Mouse (Mus musculus) lung, postnatal 25 days (tissue): Measurements from ENCODE around the gene Fbxo39.

Experiments
- DNase-seq: peaks from one replicate; pipeline ENCODE4 v3.0.0; 2022; ENCODE audit warnings: low spot score

The Fbxo39 gene

DNA sequence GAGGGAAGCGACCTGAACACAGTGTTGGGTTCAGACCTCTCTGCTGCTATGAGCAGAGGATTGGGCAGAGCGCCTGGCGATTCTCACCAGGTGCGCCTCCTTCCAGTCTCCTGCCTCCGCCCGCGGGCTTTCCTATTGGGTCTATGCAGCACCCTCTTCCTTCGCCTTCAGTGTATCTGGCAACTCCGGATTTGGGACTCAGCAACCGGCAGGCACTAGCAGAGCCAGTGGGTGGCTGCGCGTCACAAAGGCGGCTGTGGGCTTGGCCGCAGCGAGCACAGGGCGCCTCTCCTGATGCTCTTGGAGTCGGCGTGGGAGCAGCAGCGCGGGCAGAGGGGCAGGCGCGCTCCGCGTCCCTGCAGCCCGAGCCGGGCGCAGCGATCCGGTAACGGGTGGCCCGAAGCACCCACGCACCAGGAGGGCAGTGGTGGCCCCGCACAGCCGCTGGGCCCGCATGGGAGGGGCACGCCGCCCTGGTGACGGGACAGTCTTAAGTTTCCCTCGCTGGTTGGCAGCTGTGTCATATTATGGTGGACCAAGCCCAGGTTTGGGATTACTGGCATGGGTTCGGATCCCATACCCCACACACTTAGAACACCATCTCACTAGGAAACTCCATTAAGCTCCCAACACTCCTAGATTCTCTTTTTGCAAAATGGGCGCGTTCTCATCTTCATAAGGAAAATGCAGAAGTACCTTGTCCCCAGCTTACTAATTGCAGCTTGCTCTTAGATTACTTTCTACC lies at the start of gene Fbxo39:
TSS of gene Fbxo39 (plus strand) at position 294 of the 745 bp plus-strand sequence.
- no peak for DNase-seq

DNA sequence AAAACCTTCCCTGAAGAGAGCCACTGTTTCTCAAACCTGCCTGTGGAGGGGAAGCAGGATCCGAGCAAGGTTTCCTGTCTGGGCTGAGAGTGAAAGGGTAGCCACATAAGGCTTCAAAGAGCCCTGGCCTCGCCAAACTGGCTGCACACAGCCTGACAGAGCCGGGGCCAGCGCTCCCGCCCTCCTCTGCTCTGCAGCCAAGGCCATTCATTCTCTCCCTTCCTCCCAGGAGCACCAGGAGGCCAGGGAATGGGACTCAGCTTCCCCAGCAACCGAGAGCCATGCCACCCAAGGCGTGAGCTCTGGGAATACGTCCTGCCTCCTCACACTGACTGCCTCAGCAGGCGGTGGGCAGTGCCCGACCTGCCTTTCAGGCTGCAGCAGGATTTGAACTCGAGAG lies 48.8 kb upstream of the Fbxo39 start:
- DNase-seq, result no peak

DNA sequence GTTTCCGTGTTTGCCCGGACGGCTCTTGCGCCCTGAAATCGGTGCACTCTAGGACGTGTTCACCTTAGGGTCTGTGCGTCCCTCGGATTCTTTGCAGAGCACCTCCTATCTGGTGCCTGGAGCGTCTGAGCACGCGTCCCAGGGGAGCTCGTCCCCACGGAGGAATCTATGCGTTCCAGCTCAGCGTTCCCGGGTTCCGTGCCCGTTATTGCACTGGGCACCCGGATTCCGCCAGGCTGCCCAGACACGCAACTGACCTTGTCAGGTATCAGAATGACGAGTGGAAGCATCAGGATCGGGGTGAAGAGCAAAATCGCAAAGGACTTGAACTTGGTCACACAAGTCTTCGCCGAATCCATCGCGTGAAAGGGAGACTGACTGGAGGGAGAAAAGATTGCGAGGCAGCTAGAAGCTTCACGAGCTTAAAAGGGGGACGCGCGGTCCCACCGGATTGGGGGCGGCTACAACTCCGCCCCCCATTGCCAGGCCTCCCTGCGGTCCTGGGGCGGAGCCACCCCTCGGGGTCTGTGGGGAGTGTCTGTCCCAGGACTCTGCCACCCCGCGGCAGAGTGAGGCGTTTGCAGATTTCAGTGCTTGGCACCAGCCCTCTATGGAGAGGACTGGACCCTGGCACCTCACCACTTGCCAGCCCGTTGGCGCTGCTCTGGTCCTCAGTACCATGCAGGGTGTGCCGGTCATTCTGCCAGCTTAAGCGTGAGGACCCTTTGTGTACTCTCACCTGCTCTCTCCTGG lies 47.9 kb upstream of the Fbxo39 start:
- no peak for DNase-seq

DNA sequence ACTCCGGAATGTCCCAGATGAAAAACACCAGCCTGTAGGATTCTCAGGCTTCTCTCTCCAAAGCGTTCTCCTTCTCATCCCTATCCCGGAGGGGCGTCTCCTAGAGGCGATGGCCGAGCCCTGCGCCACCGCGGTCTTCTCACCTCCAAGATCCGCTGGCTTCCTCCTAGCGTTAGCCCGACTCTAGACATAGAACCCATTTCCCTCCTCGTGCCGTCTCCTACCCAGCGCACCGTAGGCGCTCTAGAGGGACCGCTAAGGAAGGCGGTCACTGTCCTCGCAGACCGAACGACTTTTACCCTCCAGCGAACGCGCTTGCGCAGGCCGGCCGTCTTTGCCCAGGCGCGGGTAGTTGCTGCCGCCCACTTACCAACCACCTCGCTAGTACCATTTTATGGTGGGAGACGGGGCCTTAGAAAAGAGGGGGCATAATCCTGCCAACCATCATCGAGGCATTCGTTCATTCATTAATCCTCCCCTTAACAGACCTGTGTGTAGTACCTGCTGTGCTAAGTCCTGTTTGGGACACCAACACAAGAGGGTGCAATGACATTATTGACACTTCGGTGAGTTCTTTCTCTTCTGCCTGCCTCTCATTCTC lies 47.2 kb upstream of the Fbxo39 start, which contains the start of gene Slc13a5:
TSS of gene Slc13a5 (minus strand) at position 263 of the 601 bp plus-strand sequence.
- DNase-seq, result no peak

DNA sequence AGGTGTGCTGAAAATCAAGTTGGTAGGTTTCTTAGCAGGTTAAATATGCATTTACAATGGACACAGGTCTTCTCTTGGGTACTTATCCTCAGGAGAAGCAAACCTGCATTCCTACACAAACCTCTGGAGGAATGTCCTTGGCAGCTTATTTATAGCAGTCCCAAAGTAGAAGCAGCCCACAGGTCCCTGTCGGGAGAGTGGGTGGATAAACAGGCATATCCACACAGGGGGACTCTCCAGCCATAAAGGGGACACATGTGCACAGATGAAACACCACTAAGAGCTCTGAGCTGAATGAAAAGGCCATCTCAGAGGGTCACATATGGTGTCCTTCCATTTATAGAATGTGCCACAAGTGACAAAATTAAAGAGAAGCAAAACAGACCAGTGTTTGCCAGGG lies 42.5 kb upstream of the Fbxo39 start:
- DNase-seq, result no peak

DNA sequence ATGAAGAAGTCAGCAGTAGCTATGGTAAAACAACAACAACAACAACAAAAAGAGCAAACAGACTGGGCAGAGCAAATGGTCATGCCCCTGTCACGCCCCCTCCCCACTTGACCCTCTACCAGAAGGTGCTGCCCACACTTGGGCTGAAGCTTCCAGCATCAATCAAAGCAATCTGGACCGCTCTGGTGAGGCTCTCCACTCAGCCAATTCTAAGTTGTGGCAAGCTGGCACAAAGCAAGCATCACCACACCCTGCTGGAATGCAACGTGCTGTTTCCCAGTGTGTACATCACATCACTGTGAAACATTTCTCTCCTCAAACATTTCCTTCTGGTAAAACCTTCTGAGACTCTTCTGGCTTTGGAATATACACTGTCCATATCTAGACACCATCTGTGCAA lies 40.9 kb upstream of the Fbxo39 start:
- DNase-seq, result no peak

DNA sequence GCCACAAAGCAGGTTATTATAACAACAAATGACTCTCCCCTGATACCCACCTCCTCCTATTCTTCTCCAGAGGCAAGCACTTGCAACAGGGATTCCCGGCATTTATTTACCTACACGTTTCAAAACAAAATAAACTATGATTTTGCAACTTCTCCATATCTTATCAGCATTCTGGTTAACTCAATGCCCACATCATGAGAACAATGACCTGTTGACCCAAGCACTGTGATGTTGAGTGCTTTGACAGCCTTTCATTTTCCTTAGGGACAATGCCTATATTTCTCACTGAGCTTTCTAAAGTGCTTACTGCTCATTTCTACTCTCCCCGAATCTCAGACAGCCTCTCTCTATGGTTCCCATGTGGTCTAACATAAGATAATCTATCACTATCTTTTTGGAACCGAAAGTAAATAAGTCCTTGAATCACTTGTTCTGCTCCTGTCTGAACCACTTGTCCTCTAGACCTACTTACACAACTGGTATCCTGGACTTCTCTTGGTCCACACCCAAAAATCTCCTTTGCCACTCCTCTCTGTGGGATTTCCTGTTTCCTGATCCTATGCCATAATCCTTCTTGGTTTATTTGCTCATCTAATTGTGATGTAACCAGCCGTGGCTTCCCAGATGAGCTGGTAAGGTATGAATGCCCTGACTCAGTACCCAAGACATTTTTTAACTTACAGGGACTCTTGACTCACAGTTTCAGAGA lies 32.9 kb upstream of the Fbxo39 start:
- no peak for DNase-seq

DNA sequence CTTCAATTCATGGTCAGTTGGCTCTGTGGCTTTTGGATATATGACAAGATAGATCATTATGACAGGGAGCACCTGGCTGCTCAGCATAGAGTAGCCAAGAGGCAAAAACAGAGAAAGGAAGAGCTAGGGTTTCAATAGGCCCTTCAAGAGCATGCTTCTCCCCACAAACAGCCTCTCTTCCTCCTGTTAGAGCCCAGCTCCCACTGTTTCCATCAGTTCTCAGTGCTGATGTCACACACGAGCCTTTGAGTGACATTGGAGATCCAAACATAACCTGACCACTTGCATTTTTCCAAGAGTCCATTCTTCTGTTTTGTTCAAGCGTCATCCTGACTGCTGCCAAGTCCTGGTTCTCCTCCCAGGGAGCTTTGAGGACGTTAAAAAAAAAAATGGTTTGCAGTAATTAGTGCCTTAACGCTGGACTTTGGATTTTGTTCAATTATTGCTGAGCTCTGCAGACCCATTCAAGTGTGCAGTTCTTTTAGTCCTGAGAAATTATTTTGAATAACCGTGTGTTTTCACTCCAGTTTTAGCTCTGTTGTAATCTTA lies 32.3 kb upstream of the Fbxo39 start:
- no peak for DNase-seq

DNA sequence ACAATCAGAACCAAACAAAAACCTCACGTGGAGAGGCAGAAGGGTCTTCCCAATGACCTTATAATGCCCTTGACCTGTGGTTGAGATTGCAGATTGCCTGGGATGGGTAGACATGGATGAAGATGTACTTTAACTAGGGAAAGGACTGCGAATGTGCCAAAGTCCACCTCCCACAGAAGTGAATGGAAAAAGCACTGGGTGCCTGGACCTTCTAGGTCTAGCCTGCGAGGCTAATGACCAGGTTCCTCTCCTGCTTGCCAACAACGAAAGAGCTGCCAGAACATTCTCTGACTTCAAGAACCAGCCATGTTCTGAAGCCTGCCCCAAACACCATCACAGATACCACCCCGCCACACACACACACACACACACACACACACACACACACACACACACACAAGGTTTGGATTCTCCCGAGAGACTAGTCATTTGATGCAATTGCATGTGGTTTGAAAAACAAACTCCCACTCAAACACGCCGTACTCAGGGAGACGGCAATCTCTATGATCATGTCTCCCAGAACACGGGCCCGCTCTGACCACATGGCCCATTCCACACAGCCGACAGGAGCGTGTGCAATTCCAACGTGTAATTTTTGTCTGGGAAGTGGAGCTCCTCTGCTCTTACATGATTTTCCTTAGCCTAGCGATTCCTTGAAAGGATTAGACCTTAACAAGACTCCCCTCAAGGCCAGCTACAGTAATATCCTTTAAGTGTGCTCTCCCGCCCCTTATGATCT lies 30.6 kb upstream of the Fbxo39 start:
- DNase-seq, result no peak

DNA sequence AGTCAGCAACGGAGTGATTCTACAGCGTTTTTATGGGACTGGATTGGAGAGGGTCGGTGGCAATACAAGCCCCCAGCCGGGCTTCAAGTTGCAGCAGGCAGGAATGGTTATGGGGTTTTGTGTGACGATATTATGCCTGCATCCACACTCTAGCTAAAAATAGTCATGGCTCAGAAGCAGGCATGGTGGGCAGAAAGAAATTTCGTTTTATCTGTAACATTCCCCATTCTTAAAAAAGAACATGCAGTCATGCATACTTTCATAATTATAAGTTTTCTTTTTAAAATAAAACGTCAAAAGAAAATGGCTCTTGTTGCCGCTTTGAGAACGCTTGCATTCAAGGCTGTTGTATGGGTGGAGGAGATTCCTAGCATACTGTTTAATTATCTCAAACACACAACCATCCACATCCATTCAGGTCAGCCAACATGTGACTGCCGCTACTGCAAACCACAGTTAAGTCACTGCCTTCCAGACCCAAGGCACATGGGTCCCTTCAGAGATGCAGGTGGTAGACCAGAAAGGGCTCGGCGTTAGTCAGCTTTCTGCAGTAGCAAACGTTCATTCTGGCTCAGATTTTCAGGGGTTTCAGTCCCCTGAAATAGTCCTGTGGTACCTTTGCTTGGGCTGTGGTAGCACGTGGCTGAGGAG lies 29.6 kb upstream of the Fbxo39 start:
- DNase-seq, result no peak

DNA sequence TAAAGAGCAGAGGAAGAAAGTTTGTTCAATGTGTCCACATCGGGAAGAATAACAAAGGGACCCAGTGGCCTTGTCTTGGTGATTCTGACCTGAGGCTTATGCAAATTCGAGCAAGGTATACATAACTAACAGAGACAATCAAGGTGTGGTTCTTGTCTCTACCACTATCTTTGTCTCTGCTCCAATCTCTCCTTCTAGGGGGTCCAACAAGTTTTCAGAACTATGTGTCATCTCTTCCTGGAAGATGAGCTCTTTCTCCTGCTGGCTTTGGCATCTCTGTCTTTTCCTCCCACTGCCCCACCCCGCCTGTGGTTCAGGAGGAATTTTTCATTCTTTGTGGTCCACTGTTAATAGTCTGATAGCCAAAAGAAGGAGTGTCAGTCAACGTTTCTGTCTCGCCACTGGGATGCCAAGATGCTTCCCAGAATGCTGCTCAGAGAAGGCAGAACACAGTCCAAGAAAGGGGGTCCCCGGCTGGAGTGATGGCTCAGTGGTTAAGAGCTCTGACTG lies 28.2 kb upstream of the Fbxo39 start:
- DNase-seq, result no peak

DNA sequence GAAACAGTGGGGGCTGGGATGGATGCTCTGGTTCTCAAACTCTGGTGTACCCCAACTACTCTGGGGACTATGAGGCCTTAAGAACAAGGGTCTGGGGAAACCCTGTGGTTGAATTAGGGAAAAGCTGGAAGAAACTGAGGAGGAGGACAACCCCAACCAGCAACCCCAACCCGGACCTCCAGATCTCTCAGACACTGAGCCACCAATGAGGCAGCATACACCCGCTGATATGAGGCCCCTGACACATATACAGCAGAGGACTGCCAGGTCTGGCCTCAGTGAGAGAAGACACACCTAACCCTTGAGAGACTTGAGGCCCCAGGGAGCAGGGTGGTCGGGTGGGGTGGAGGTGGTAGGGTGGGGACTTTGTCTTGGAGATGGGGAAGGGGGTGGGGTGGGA lies 27.6 kb upstream of the Fbxo39 start:
- no peak for DNase-seq

DNA sequence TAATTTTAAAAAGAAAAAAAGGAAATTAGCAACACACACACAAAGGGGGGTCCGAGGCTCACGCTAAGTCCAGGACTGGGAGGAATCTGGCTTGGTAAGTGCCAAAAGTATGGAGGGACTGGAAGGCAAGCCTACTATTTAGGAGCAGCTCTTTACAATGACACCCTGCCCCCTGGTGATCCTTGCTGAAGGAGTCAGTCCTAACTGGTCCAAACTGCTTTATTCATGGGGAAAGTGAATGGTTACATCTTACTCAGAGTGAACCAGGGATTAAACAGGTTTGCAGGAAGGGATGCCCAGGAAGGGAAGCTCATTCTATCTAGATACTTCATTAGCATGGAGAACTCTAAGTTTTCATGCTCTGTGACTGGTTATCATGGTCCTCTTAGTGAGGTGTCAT lies 27.1 kb upstream of the Fbxo39 start:
- no peak for DNase-seq

DNA sequence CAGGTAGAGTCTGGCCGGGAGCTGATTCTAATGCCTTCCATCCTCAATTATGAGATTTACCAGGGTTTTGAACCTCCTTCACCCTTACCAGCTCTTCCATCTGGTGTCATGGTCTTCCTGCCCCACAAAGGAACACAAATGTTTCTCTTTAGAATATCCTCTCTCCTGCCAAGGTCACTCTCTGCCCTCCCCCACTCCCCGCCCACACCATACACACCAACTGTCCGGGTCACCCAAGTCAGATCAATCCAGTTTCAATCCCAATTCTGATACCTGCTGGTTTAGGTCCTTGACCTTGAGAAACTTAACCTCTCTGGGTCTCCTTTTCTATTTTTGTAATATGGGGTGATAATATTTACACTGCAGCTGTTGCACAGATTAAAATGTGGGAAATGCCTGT lies 26.7 kb upstream of the Fbxo39 start:
- no peak for DNase-seq

DNA sequence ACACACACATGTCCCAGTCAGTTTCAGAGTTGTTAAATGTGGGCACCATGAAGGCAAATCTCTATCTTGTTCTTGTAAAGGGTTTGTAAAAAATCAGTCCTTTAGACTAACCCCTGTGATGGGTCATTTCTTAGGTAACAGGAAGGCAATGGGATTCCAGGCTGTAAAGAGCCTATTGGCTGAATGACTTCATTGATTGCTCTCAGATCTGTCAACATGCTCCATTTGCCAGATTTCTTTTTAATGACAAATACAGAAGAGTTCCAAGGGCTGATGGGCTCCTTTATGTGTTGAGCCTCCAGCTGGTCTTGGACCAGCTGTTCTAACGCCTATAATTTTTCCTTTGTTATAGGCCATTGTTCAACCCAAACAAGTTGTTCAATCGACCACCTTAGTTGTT lies 21.1 kb upstream of the Fbxo39 start:
- no peak for DNase-seq

DNA sequence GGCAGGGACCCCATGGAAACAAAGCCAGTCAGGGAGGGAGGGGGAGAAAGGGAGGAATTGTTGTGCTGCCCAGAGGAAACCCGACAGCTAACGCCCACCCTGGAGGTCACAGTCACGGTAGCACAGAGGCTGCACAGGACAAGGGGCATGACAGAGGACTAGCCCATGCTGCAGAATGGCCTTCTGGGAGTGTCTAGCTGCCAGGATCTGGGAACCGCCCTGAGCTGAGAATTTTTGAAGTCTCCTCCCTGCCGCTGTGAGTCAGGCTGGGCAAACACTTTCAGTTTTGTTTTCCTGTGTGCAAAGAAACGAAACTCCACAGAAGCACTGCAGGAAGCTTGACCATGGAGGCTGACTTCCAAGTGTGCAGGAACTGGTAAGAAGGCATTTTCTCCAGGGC lies 12.9 kb upstream of the Fbxo39 start, which contains the start of gene Xaf1:
TSS of gene Xaf1 (plus strand) at position 296 of the 400 bp plus-strand sequence.
- DNase-seq, result peak; percentile 89

DNA sequence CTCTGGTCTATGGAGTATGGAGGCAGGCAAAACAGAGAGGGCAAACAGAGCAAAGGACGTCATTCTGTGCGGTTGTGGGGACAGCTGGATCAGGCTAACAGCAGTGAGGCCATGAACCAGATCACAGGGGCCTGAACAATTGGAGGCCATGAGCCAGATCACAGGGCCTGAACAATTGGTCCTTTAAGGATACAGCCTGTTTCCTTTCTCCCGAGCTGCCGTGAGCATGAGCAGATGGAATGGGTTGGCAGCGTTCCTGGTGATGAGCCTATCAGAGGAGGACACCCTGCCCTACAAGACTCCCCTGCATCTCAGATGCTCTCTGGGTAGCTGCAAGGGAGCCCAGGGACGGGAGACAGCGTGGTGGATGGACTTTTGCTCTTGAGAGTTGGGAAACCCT lies 12.0 kb upstream of the Fbxo39 start:
- peak; percentile 59 for DNase-seq

DNA sequence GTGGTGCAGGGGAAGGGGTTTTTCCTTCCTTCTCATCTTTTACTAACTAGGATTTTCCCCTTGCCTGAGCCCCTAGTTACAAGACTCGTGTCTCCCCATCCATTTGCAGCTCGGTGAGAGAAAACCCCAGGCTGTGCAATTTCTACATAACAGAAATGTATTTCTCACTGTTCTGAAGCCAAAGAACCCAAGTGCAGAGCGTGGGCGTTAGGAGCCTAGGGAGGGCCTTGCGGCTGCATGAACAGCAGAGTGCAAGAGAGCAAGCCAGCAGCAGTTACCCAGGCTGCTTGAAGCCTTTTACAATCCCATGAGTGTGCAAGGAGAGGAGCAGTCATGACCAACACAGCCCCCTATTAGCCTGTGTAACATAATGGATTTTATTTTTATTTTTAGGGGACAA lies 6.8 kb upstream of the Fbxo39 start:
- no peak for DNase-seq

DNA sequence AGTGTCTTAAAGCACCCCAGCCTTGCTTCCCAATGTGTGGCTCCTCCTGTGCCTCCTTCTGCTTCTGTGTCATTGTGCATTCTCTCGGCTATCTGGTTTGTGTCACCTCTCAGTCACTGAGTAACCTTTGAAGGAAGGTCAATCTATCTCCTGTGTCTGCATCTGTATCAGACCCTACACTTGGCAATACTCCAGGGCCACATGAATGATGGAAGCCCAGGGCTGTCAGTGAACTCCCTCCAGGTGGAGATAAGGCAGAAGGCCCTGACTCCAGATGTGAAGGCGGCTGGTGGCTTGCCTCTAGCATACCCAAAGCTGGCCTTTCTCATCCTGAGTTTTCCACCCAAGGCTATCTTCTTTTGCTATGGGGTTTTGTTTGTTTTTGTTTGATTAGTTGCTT lies 5.3 kb upstream of the Fbxo39 start:
- DNase-seq, result no peak

DNA sequence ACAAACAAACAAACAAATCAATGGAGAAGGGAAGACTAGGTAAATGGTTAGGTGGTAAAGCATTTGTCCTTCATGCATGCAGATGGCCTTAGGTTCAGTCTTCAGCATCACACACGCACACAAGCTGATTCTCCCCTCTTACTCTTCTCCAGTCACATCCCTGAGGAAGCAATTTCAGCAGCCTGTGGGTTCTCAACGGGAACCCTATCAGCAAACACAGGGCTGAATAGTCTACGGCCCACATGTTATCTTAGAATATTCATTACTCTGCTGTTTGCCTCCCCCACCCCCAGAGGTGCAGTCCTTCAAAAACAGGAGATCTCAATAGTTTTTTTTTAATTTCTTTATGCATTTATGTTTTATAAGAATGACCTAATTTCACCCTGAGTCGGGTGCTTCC lies 3.8 kb upstream of the Fbxo39 start:
- DNase-seq, result no peak
